Comparison of ENCODE assay signal across 12 mouse cellular contexts in genomic region chr13:43230842-43231241, GRCm38 (mm10). TPM values are rescaled to one million over a fixed set of nuclear protein-coding genes. Genes with fewer than 3 reads are reported as not detected.
DNase-seq lines count a peak whose midpoint lies in the region; ATAC-seq and TF ChIP-seq lines count a peak whose summit lies in the region.
"Had no signal": no experiment of that assay in that cellular context is flagged by ENCODE, and none has a peak within 500 bp of the region (broad histone marks: within the 10 kb centered on the region; RNA-seq: fewer than 3 reads in every experiment).

No protein-coding gene starts in this region.

- ATAC-seq in liver, embryonic 16.5 days (ENCODE audit: low read depth): no peak
- ATAC-seq: Patski had no signal

- 37% methylated on average over 4 of the region's 4 CpGs for WGBS in heart, adult 2 months
- WGBS in liver, embryonic 16.5 days (ENCODE audit: insufficient replicate concordance): 36% methylated on average over 4 of the region's 4 CpGs

- peaks cover 44% of the 10 kb centered on the region for H3K4me1 ChIP-seq in heart, adult 2 months (ENCODE audit: control insufficient read depth, insufficient read depth, low read length)
- H3K4me1 ChIP-seq in embryonic fibroblast, embryonic 13.5 days (ENCODE audit: control insufficient read depth, insufficient read depth, low read length): peaks cover 23% of the 10 kb centered on the region
- H3K4me1 ChIP-seq in liver, embryonic 16.5 days (ENCODE audit: control insufficient read depth, low read depth, low read length): peaks cover 78% of the 10 kb centered on the region

- no peak for TF ChIP-seq CTCF in heart, adult 2 months (IDR thresholded peaks at IDR 0.05)
- TF ChIP-seq CTCF in left cerebral cortex, adult 2 months (IDR thresholded peaks at IDR 0.05): no peak
- TF ChIP-seq CTCF in embryonic fibroblast, embryonic 13.5 days (IDR thresholded peaks at IDR 0.05; ENCODE audit: borderline replicate concordance, insufficient read depth, low read length): no peak

- no peak overlapping the region for H3K4me3 ChIP-seq in heart, adult 2 months
- no peak overlapping the region for H3K4me3 ChIP-seq in left cerebral cortex, adult 2 months
- no peak overlapping the region for H3K4me3 ChIP-seq in embryonic fibroblast, embryonic 13.5 days (ENCODE audit: insufficient read depth, low read length)
- no peak overlapping the region for H3K4me3 ChIP-seq in liver, embryonic 16.5 days (ENCODE audit: low read depth, low read length)

- DNase-seq in heart, adult 2 months: no peak
- no peak for DNase-seq in heart, postnatal 4 days
- DNase-seq in left cerebral cortex, adult 2 months (ENCODE audit: extremely low spot score in 1 of 2, low spot score in 2 of 2): no peak
- no peak for DNase-seq in left cerebral cortex, postnatal 10 days (ENCODE audit: extremely low spot score in 1 of 2, low spot score in 2 of 2)
- no peak for DNase-seq in thymus, postnatal 10 days (ENCODE audit: low spot score in 2 of 2)
- DNase-seq in MN1 (ENCODE audit: low spot score): no peak
- DNase-seq: adrenal gland, adult 8-10 months; cerebellum, adult 11 months had no signal

- H3K79me2 ChIP-seq in heart, adult 2 months (replicated peaks; ENCODE audit: control insufficient read depth, insufficient read depth, low read length): 0 out of 2 replicates have a peak, but pooled peaks cover 1% of the 10 kb centered on the region

- intact Hi-C loops in heart, adult 2 months (cut with DNase I): no loop called here
- intact Hi-C loops in left cerebral cortex, adult 2 months (cut with DNase I): loop anchor here (1.0 to 5.0 kb wide), 3 partner anchors 31 to 72 kb away; no protein-coding TSS in a partner anchor
- intact Hi-C loops in left cerebral cortex, postnatal 10 days (cut with DNase I): loop anchor here (5.0 kb wide), 1 partner anchor 44 kb away; no protein-coding TSS in a partner anchor

- no peaks in the 10 kb centered on the region for H3K27me3 ChIP-seq in heart, adult 2 months (ENCODE audit: control insufficient read depth, insufficient read depth, low read length)
- H3K27me3 ChIP-seq in liver, embryonic 16.5 days (ENCODE audit: control insufficient read depth, insufficient read depth, low read depth, low read length): no peaks in the 10 kb centered on the region
- H3K27me3 ChIP-seq: megakaryocyte, embryonic 14.5 days; Patski had no signal

- H3K4me2 ChIP-seq in liver, embryonic 16.5 days (ENCODE audit: low read depth, low read length): no peak overlapping the region

- peak overlapping the region; percentile 94 for H3K27ac ChIP-seq in heart, adult 2 months
- H3K27ac ChIP-seq in left cerebral cortex, adult 2 months: peak overlapping the region; percentile 96
- H3K27ac ChIP-seq in embryonic fibroblast, embryonic 13.5 days (ENCODE audit: insufficient read depth, low read length): 0 out of 2 replicates have a peak overlapping the region, but pooled peaks have one; percentile 79
- H3K27ac ChIP-seq in liver, embryonic 16.5 days (ENCODE audit: low read length): peak overlapping the region; percentile 96

- TF ChIP-seq EP300 in heart, adult 2 months (IDR thresholded peaks at IDR 0.05; ENCODE audit: insufficient read depth, low read depth, low read length): no peak

- peaks cover 40% of the 10 kb centered on the region for H3K36me3 ChIP-seq in heart, adult 2 months (ENCODE audit: control insufficient read depth, insufficient read depth, low read length)
- no peaks in the 10 kb centered on the region for H3K36me3 ChIP-seq in liver, embryonic 16.5 days (ENCODE audit: control insufficient read depth, insufficient read depth)

- TF ChIP-seq POLR2A in heart, adult 2 months (IDR thresholded peaks at IDR 0.05; ENCODE audit: insufficient read depth, low read depth, low read length): no peak
- TF ChIP-seq POLR2A in embryonic fibroblast, embryonic 13.5 days (IDR thresholded peaks at IDR 0.05; ENCODE audit: low read depth, low read length): no peak

- H3K9ac ChIP-seq in heart, adult 2 months (ENCODE audit: low read depth, low read length): no peak overlapping the region
- peak overlapping the region; percentile 58 for H3K9ac ChIP-seq in liver, embryonic 16.5 days (ENCODE audit: low read depth, low read length)

- H3K9me3 ChIP-seq in liver, embryonic 16.5 days (replicated peaks; ENCODE audit: control insufficient read depth, low read length): no peaks in the 10 kb centered on the region
- H3K9me3 ChIP-seq: megakaryocyte, embryonic 14.5 days had no signal

RNA-seq across cellular contexts. Expression of gene Tbc1d7, which starts 59.5 kb away (rescaled TPM):
- total RNA-seq in heart, adult 2 months (2021): 10 to 100 TPM; 28.5 to 28.8 TPM
- 33.4 and 34.1 TPM in 2 replicates for polyA plus RNA-seq in heart, adult 2 months (2012; rRNA removed)
- 10 to 100 TPM; 40.3 to 45.0 TPM for total RNA-seq in heart, postnatal 4 days (2021)
- total RNA-seq in left cerebral cortex, adult 2 months (2021): 10 to 100 TPM; 23.4 to 29.0 TPM
- 10 to 100 TPM; 35.9 to 36.0 TPM for total RNA-seq in left cerebral cortex, postnatal 10 days (2021)
- 26.3 and 26.8 TPM in 2 replicates for polyA plus RNA-seq in embryonic fibroblast, embryonic 13.5 days (2011; ENCODE audit: insufficient read length, low read depth, missing spikeins)
- polyA plus RNA-seq in liver, embryonic 16.5 days (2015; fragmentation: Nextera tagmentation; extraction: Ambion mirVana): 10.4 TPM in 2 replicates
